Mouse (Mus musculus) stomach, postnatal 0 days (tissue): ENCODE results near the gene Fgf2.

ENCODE experiments used
- CTCF ChIP-seq: IDR thresholded peaks from 2 replicates; pipeline ENCODE4 v1.5.1; 2016; ENCODE audit warnings: antibody characterized with exemption, low read depth, mild to moderate bottlenecking, moderate library complexity
- EP300 ChIP-seq: optimal IDR thresholded peaks from 2 replicates; pipeline ENCODE3; 2016; ENCODE audit warnings: antibody characterized with exemption

- TF ChIP-seq CTCF (no peak), EP300 (no peak)
Observed at GRCm38 (mm10) chr3:37328489-37328888, 19.7 kb upstream of the Fgf2 start.
